Mouse (Mus musculus): ENCODE results near the gene Syt1. TPM values are rescaled to one million over a fixed set of nuclear protein-coding genes. Genes with fewer than 3 reads are reported as not detected.

Gene Syt1
- polyA plus RNA-seq, 1 experiment from 2014 or later, result 16.9 TPM

DNA sequence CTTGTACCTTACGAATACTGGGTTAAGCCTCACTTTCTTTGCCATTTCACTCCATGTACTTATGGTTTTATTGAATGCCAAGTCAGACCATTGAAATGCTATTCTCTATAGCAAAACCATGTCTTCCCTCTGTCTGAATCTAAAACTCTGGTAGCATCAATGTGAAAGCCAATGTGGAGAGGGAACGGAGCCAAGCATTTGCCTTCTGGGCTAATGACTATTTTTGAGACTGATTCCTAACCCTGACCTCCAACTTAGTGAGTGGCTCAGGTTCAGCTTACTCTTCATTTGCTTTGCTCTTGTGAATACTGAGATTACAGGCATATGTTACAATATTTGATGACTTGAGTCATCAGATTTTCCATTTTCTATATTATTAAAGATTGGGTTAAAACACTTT, 23.5 kb downstream of the Syt1 start:
- Histone ChIP-seq H3K36me3 (ENCODE audit: control insufficient read depth, insufficient read depth, low read length) (no peaks in the 10 kb centered on the region), H3K9ac (ENCODE audit: low read length) (no peak overlapping the region), H3K4me3 (ENCODE audit: low read depth, low read length) (no peak overlapping the region), H3K27ac (ENCODE audit: low read depth, low read length) (no peak overlapping the region), H3K27me3 (ENCODE audit: control insufficient read depth, insufficient read depth, low read length) (no peaks in the 10 kb centered on the region), H3K9me3 (ENCODE audit: control insufficient read depth, low read length) (no peaks in the 10 kb centered on the region), H3K4me2 (ENCODE audit: low read depth, low read length, severe bottlenecking) (no peak overlapping the region), H3K4me1 (replicated peaks; ENCODE audit: control insufficient read depth, insufficient read depth, low read length) (no peaks in the 10 kb centered on the region)
- DNase-seq (ENCODE audit: low spot score) (no peak), ATAC-seq (replicated peaks; ENCODE audit: low FRiP score) (no peak)
- 95% methylated on average over 2 of the region's 2 CpGs for WGBS

DNA sequence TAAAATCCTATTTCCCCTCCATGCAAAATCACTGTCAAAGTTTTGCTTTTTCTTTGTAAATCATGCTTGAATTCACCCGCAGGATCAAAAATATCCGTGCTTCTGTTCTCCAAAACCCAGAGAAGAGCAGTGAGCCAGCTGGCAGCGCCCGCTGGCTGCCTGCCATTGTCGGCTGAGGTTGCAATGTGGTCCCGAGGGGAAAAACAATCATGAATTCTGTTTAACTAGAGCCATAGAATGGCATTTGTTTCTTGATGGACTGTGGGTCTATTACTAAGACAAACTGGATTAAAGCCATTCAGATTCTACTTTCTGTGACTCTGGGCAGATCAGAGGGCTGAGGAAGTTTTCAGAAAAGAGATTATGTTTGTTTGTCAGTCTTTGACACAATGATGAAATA, 31.1 kb downstream of the Syt1 start:
- Histone ChIP-seq H3K4me1 (replicated peaks; ENCODE audit: control insufficient read depth, insufficient read depth, low read length) (no peaks in the 10 kb centered on the region), H3K9me3 (ENCODE audit: control insufficient read depth, low read length) (no peaks in the 10 kb centered on the region), H3K4me2 (ENCODE audit: low read depth, low read length, severe bottlenecking) (no peak overlapping the region), H3K27ac (ENCODE audit: low read depth, low read length) (no peak overlapping the region), H3K9ac (ENCODE audit: low read length) (no peak overlapping the region), H3K4me3 (ENCODE audit: low read depth, low read length) (no peak overlapping the region), H3K36me3 (ENCODE audit: control insufficient read depth, insufficient read depth, low read length) (no peaks in the 10 kb centered on the region), H3K27me3 (ENCODE audit: control insufficient read depth, insufficient read depth, low read length) (no peaks in the 10 kb centered on the region)
- DNase-seq (ENCODE audit: low spot score), result no peak
- ATAC-seq (replicated peaks; ENCODE audit: low FRiP score), result no peak
- WGBS, result 63% methylated on average over 6 of the region's 6 CpGs

DNA sequence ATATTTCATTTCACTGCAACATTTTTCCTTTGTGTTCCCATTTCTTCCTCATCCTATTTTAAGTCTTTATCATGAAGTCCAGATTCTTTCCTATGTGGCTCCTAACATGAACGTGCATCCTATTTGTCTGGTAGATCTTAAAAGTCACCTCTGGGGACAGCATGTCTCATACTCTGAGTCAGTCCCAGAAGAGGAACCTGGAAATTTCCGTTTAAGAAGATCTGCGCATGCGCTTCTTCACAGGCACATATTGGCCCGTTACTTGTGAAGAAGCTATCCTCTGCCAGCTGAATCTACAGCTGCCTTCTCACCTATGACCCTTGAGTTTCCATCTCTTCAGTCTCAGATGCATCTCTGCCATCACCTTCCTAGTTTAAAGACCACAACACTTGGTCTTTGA, 55.8 kb downstream of the Syt1 start:
- no peak overlapping the region for H3K9ac ChIP-seq (ENCODE audit: low read length)
- no peak overlapping the region for H3K4me3 ChIP-seq (ENCODE audit: low read depth, low read length)
- no peaks in the 10 kb centered on the region for H3K9me3 ChIP-seq (ENCODE audit: control insufficient read depth, low read length)
- H3K4me1 ChIP-seq (replicated peaks; ENCODE audit: control insufficient read depth, insufficient read depth, low read length), result no peaks in the 10 kb centered on the region
- DNase-seq (ENCODE audit: low spot score), result no peak
- H3K27me3 ChIP-seq (ENCODE audit: control insufficient read depth, insufficient read depth, low read length), result no peaks in the 10 kb centered on the region
- H3K4me2 ChIP-seq (ENCODE audit: low read depth, low read length, severe bottlenecking), result no peak overlapping the region
- WGBS, result 92% methylated on average over 5 of the region's 5 CpGs
- H3K36me3 ChIP-seq (ENCODE audit: control insufficient read depth, insufficient read depth, low read length), result no peaks in the 10 kb centered on the region
- no peak overlapping the region for H3K27ac ChIP-seq (ENCODE audit: low read depth, low read length)
- ATAC-seq (replicated peaks; ENCODE audit: low FRiP score), result no peak

DNA sequence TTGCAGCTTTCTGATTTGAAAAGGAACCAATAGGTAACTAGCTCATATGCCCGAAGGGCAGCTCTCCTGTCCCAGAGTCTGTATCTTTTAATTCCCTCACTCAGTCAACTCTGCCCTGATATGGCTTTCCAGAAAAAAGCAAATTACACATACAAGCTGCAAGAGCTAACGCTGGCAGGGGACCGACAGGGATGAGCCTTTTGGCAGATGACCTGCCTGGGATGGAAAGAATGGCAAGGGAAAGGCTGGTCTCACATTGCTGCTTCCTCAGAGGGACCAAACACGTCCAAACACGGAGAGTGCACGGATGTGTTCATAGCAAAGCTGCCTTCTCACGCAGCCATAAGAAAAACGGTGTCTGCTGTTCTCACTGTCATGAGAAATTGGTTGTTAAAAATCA, 58.6 kb downstream of the Syt1 start:
- 88% methylated on average over 8 of the region's 8 CpGs for WGBS
- no peak for ATAC-seq (replicated peaks; ENCODE audit: low FRiP score)

DNA sequence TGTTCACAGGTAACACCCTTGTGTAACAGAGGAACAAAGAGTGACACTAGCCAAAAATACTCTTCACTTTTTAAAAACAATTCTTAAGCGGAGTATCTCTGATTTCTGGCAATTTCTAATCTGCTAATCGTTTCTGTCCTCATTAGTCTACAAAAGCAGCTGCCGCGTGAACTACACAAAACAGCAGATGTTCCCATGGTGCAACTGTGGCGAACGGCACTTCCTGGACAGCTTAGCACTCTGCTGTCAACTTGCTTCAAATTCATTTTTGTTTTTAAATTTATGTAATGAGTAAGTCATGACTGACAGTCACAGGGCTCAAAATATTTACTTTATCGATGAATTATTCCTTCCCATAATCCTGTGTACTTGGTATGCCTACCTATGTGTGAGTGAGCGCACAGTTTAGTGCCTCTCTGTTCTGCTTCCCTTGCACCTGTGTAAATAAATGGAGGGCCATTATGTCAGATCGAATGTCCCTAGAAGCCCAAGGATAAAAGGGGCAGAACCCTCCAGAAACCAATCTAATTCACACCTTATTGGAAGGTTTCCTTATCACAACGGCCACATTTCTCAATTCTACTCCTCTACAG, 73.8 kb downstream of the Syt1 start:
- H3K4me2 ChIP-seq (ENCODE audit: low read depth, low read length, severe bottlenecking), result no peak overlapping the region
- H3K9ac ChIP-seq (ENCODE audit: low read length), result no peak overlapping the region
- no peak overlapping the region for H3K27ac ChIP-seq (ENCODE audit: low read depth, low read length)
- H3K27me3 ChIP-seq (ENCODE audit: control insufficient read depth, insufficient read depth, low read length), result no peaks in the 10 kb centered on the region
- H3K4me3 ChIP-seq (ENCODE audit: low read depth, low read length), result no peak overlapping the region
- no peak for ATAC-seq (replicated peaks; ENCODE audit: low FRiP score)
- no peaks in the 10 kb centered on the region for H3K9me3 ChIP-seq (ENCODE audit: control insufficient read depth, low read length)
- H3K4me1 ChIP-seq (replicated peaks; ENCODE audit: control insufficient read depth, insufficient read depth, low read length), result no peaks in the 10 kb centered on the region
- 85% methylated on average over 10 of the region's 10 CpGs for whole genome bisulfite sequencing
- DNase-seq (ENCODE audit: low spot score), result no peak
- no peaks in the 10 kb centered on the region for H3K36me3 ChIP-seq (ENCODE audit: control insufficient read depth, insufficient read depth, low read length)

More for the DNA sequence above, 58.6 kb downstream of the Syt1 start:
- no peak for DNase-seq (ENCODE audit: low spot score)
- H3K4me2 ChIP-seq (ENCODE audit: low read depth, low read length, severe bottlenecking), result no peak overlapping the region
- no peaks in the 10 kb centered on the region for H3K9me3 ChIP-seq (ENCODE audit: control insufficient read depth, low read length)
- H3K9ac ChIP-seq (ENCODE audit: low read length), result no peak overlapping the region
- no peaks in the 10 kb centered on the region for H3K4me1 ChIP-seq (replicated peaks; ENCODE audit: control insufficient read depth, insufficient read depth, low read length)
- H3K27ac ChIP-seq (ENCODE audit: low read depth, low read length), result no peak overlapping the region
- H3K27me3 ChIP-seq (ENCODE audit: control insufficient read depth, insufficient read depth, low read length), result no peaks in the 10 kb centered on the region
- H3K36me3 ChIP-seq (ENCODE audit: control insufficient read depth, insufficient read depth, low read length), result no peaks in the 10 kb centered on the region
- H3K4me3 ChIP-seq (ENCODE audit: low read depth, low read length), result no peak overlapping the region

DNA sequence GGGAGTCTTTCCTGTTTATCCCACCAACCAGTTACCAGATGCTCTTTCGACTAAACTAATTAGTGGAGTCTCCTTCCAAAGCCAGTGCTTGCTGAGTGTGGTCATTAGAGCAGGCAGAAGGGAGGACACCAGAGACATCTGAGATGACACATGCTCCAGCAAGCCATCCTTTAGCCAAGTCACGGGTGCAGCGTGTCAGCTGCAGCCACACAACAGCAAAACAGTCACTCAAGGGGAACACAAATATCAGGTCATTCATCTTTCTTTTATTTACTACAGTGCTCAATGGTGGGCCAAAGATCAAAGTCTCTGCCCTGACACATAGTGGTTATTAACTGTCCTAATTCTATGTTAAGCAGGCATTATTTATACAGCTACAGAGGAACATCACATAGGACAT, 80.5 kb downstream of the Syt1 start:
- H3K27me3 ChIP-seq (ENCODE audit: control insufficient read depth, insufficient read depth, low read length), result no peaks in the 10 kb centered on the region
- H3K9me3 ChIP-seq (ENCODE audit: control insufficient read depth, low read length), result no peaks in the 10 kb centered on the region
- no peak overlapping the region for H3K9ac ChIP-seq (ENCODE audit: low read length)
- H3K27ac ChIP-seq (ENCODE audit: low read depth, low read length), result no peak overlapping the region
- DNase-seq (ENCODE audit: low spot score), result no peak
- H3K4me3 ChIP-seq (ENCODE audit: low read depth, low read length), result no peak overlapping the region
- H3K4me2 ChIP-seq (ENCODE audit: low read depth, low read length, severe bottlenecking), result no peak overlapping the region
- WGBS, result 83% methylated on average over 3 of the region's 3 CpGs
- no peaks in the 10 kb centered on the region for H3K36me3 ChIP-seq (ENCODE audit: control insufficient read depth, insufficient read depth, low read length)
- no peak for ATAC-seq (replicated peaks; ENCODE audit: low FRiP score)
- H3K4me1 ChIP-seq (replicated peaks; ENCODE audit: control insufficient read depth, insufficient read depth, low read length), result no peaks in the 10 kb centered on the region

DNA sequence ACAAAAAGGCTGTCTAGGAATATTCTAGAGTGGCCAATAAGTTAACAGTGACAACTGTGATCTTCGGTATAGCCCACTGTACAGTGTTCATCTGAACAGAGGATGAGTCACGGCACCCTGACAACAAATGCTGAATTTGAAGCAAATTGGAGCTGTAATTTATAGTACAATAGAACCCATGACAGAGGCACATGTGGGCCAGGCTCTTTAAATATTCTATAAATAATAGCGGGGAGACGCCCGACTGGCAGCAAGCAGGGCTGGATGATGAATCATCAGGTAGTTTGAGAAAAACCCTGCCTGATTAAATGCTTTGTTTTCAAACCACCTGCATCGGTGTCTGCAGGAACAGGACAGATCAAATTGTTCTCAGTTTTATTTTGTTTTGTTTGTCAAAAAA, 81.1 kb downstream of the Syt1 start:
- Histone ChIP-seq H3K9me3 (ENCODE audit: control insufficient read depth, low read length) (no peaks in the 10 kb centered on the region), H3K4me1 (replicated peaks; ENCODE audit: control insufficient read depth, insufficient read depth, low read length) (no peaks in the 10 kb centered on the region), H3K27me3 (ENCODE audit: control insufficient read depth, insufficient read depth, low read length) (no peaks in the 10 kb centered on the region), H3K36me3 (ENCODE audit: control insufficient read depth, insufficient read depth, low read length) (no peaks in the 10 kb centered on the region), H3K4me3 (ENCODE audit: low read depth, low read length) (no peak overlapping the region), H3K4me2 (ENCODE audit: low read depth, low read length, severe bottlenecking) (no peak overlapping the region), H3K27ac (ENCODE audit: low read depth, low read length) (no peak overlapping the region), H3K9ac (ENCODE audit: low read length) (no peak overlapping the region)
- DNase-seq (ENCODE audit: low spot score), result no peak
- ATAC-seq (replicated peaks; ENCODE audit: low FRiP score), result no peak
- WGBS, result 92% methylated on average over 6 of the region's 6 CpGs

DNA sequence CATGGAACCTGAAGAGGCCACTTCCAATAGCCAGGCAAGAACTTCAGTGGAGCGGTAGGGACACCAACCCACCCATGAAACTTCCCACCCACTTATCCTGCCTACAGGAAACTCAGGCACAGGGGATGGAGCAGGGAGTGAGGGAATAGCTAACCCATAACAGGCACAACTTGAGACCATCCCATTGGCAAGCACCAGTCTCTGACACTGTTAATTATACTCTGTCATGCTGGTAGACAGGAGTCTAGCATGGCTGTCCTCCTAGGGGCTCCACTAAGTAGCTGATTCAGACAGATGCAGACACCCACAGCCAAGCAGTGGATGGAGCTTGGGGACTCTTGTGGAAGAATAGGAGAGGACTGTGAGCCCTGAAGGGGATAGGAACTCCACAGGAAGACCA, 105.5 kb downstream of the Syt1 start:
- no peak overlapping the region for H3K27ac ChIP-seq (ENCODE audit: low read depth, low read length)
- WGBS, result 100% methylated on average over 1 of the region's 1 CpGs
- no peak overlapping the region for H3K4me2 ChIP-seq (ENCODE audit: low read depth, low read length, severe bottlenecking)
- no peaks in the 10 kb centered on the region for H3K9me3 ChIP-seq (ENCODE audit: control insufficient read depth, low read length)
- no peak overlapping the region for H3K4me3 ChIP-seq (ENCODE audit: low read depth, low read length)
- H3K27me3 ChIP-seq (ENCODE audit: control insufficient read depth, insufficient read depth, low read length), result no peaks in the 10 kb centered on the region
- ATAC-seq (replicated peaks; ENCODE audit: low FRiP score) (no peak), DNase-seq (ENCODE audit: low spot score) (no peak)
- no peak overlapping the region for H3K9ac ChIP-seq (ENCODE audit: low read length)
- no peaks in the 10 kb centered on the region for H3K36me3 ChIP-seq (ENCODE audit: control insufficient read depth, insufficient read depth, low read length)
- H3K4me1 ChIP-seq (replicated peaks; ENCODE audit: control insufficient read depth, insufficient read depth, low read length), result peaks cover 2% of the 10 kb centered on the region; the same call in 1 of the 2 replicates

DNA sequence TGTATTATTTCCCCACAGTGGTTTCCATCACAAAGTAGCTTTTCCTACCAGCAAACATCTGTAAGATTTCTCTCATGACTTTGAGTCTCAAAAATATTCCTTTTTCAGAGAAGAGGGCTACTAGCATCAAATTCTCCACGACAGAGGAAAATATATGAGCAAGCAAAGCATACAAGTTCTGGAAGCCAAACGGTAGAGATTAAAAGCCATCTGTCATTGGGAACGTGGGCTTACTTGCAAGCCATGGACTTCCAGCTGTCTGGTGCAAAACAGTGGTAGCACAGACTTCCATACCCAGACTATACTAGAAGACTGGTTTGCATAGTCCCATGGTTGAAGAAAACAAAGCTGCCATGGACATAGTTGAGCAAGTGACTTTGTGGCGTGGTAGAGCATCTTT, 106.4 kb downstream of the Syt1 start:
- Histone ChIP-seq H3K36me3 (ENCODE audit: control insufficient read depth, insufficient read depth, low read length) (no peaks in the 10 kb centered on the region), H3K9me3 (ENCODE audit: control insufficient read depth, low read length) (no peaks in the 10 kb centered on the region), H3K4me2 (ENCODE audit: low read depth, low read length, severe bottlenecking) (no peak overlapping the region), H3K9ac (ENCODE audit: low read length) (no peak overlapping the region), H3K27me3 (ENCODE audit: control insufficient read depth, insufficient read depth, low read length) (no peaks in the 10 kb centered on the region), H3K4me3 (ENCODE audit: low read depth, low read length) (no peak overlapping the region), H3K4me1 (replicated peaks; ENCODE audit: control insufficient read depth, insufficient read depth, low read length) (peaks cover 2% of the 10 kb centered on the region; the same call in 1 of the 2 replicates), H3K27ac (ENCODE audit: low read depth, low read length) (no peak overlapping the region)
- ATAC-seq (replicated peaks; ENCODE audit: low FRiP score) (no peak), DNase-seq (ENCODE audit: low spot score) (no peak)
- WGBS, result 86% methylated on average over 4 of the region's 4 CpGs
